Mouse (Mus musculus): ENCODE results near the gene Abt1. TPM values are rescaled to one million over a fixed set of nuclear protein-coding genes. Genes with fewer than 3 reads are reported as not detected.

Abt1 gene
- total and polyA plus RNA-seq, 2 experiments from 2014 or later, result 6.5 to 8.2 TPM

DNA sequence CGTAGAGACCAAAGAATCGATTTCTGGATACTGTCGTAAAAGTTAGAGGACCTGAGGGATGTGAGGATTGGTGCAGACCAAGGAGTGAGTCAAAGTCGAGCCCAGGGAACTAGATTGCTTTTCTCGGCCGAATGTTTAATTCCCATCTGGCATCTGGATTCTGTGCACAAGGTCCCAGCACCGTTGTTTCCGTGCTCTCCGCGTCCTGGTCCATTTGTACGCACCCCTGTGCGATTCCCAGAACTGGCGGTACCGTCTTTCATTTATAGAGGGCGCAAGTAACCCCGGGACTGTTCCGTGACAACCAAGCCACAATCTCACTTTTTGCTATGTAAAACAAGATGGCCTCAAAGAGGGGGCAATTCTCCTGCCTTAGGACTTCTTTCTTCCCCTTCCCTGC, 7.1 kb upstream of the Abt1 start:
- WGBS, result under 1% methylated on average over 17 of the region's 17 CpGs

GRCm38 (mm10) chr13:23429771-23430380, 6.2 kb upstream of the Abt1 start:
- H3K9ac ChIP-seq, result peak overlapping the region; percentile 60
- peak overlapping the region; percentile 89; the same call in 1 of the 2 replicates for H3K27ac ChIP-seq (ENCODE audit: low read depth, low read length)
- TF ChIP-seq CTCF (IDR thresholded peaks at IDR 0.05; ENCODE audit: low read depth), result no peak
- ATAC-seq (no peak), DNase-seq (no peak)
- peak overlapping the region; percentile 71 for H3K4me3 ChIP-seq (ENCODE audit: low read depth, low read length)
- H3K4me2 ChIP-seq (ENCODE audit: low read depth), result peak overlapping the region; percentile 60
- H3K27me3 ChIP-seq (ENCODE audit: insufficient read depth, low read length), result no peaks in the 10 kb centered on the region
- H3K36me3 ChIP-seq (ENCODE audit: insufficient read depth), result no peaks in the 10 kb centered on the region
- 34% methylated on average over 10 of the region's 10 CpGs for whole genome bisulfite sequencing
- H3K9me3 ChIP-seq (ENCODE audit: low read length), result no peaks in the 10 kb centered on the region
- no peaks in the 10 kb centered on the region for H3K4me1 ChIP-seq (ENCODE audit: insufficient read depth)

More for the DNA sequence above, 7.1 kb upstream of the Abt1 start:
- peak overlapping the region; percentile 60 for H3K4me2 ChIP-seq (ENCODE audit: low read depth)
- peak; percentile 69 for TF ChIP-seq CTCF (IDR thresholded peaks at IDR 0.05; ENCODE audit: low read depth)
- peak overlapping the region; percentile 89 for H3K27ac ChIP-seq (ENCODE audit: low read depth, low read length)
- H3K9ac ChIP-seq, result peak overlapping the region; percentile 60
- no peaks in the 10 kb centered on the region for H3K9me3 ChIP-seq (ENCODE audit: low read length)
- H3K36me3 ChIP-seq (ENCODE audit: insufficient read depth), result no peaks in the 10 kb centered on the region
- peak overlapping the region; percentile 71 for H3K4me3 ChIP-seq (ENCODE audit: low read depth, low read length)
- DNase-seq, result peak; percentile 88
- H3K4me1 ChIP-seq (ENCODE audit: insufficient read depth), result no peaks in the 10 kb centered on the region
- H3K27me3 ChIP-seq (ENCODE audit: insufficient read depth, low read length), result no peaks in the 10 kb centered on the region
- ATAC-seq, result peak; percentile 77

- no peak for TF ChIP-seq CTCF (IDR thresholded peaks at IDR 0.05; ENCODE audit: low read depth)
- Histone ChIP-seq H3K9me3 (ENCODE audit: low read length) (no peaks in the 10 kb centered on the region), H3K4me3 (ENCODE audit: low read depth, low read length) (no peak overlapping the region), H3K4me2 (ENCODE audit: low read depth) (no peak overlapping the region), H3K9ac (no peak overlapping the region), H3K27me3 (ENCODE audit: insufficient read depth, low read length) (no peaks in the 10 kb centered on the region), H3K4me1 (ENCODE audit: insufficient read depth) (no peaks in the 10 kb centered on the region), H3K27ac (ENCODE audit: low read depth, low read length) (no peak overlapping the region), H3K36me3 (ENCODE audit: insufficient read depth) (no peaks in the 10 kb centered on the region)
- no peak for DNase-seq
- WGBS, result 54% methylated on average over 16 of the region's 16 CpGs
- ATAC-seq, result no peak
Measured at GRCm38 (mm10) chr13:23428166-23428993, 4.7 kb upstream of the Abt1 start.

DNA sequence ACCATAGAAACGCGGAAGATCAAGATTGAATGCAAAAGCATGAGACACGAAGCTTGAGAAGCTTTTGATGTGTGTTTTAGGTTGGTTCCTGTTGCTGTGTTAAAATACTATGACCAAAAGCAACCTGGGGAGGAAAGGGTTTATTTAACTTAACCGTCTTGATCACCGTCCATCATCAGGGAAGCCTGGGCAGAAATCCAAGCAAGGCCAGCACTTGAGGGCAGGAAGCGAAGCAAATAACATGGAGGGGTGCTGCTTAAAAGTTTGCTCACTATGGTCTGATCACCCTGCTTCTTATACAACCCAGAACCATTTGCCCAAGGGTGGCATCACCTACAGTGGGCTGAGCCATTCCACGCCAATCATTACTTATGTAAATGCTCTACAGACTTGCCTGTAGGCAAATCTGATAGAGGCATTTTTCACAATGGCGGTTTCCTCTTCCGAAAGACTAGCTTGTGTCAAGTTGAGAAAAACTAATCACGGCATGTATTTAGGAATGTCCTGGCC, 3.8 kb upstream of the Abt1 start:
- no peak for DNase-seq
- no peak overlapping the region for H3K9ac ChIP-seq
- no peak for ATAC-seq
- no peaks in the 10 kb centered on the region for H3K36me3 ChIP-seq (ENCODE audit: insufficient read depth)
- TF ChIP-seq CTCF (IDR thresholded peaks at IDR 0.05; ENCODE audit: low read depth), result no peak
- WGBS, result 62% methylated on average over 10 of the region's 10 CpGs
- H3K4me3 ChIP-seq (ENCODE audit: low read depth, low read length), result no peak overlapping the region
- no peaks in the 10 kb centered on the region for H3K9me3 ChIP-seq (ENCODE audit: low read length)
- no peak overlapping the region for H3K27ac ChIP-seq (ENCODE audit: low read depth, low read length)
- H3K4me2 ChIP-seq (ENCODE audit: low read depth), result no peak overlapping the region
- 0 out of 2 replicates have a peak, but pooled peaks cover 6% of the 10 kb centered on the region for H3K4me1 ChIP-seq (ENCODE audit: insufficient read depth)
- H3K27me3 ChIP-seq (ENCODE audit: insufficient read depth, low read length), result no peaks in the 10 kb centered on the region

GRCm38 (mm10) chr13:23426922-23427321, 3.3 kb upstream of the Abt1 start:
- H3K36me3 ChIP-seq (ENCODE audit: insufficient read depth), result peaks cover 5% of the 10 kb centered on the region; the same call in 1 of the 2 replicates
- no peak overlapping the region for H3K4me2 ChIP-seq (ENCODE audit: low read depth)
- WGBS, result 15% methylated on average over 14 of the region's 14 CpGs
- no peak overlapping the region for H3K9ac ChIP-seq
- no peak overlapping the region for H3K4me3 ChIP-seq (ENCODE audit: low read depth, low read length)
- DNase-seq, result peak; percentile 59
- H3K27me3 ChIP-seq (ENCODE audit: insufficient read depth, low read length), result no peaks in the 10 kb centered on the region
- H3K9me3 ChIP-seq (ENCODE audit: low read length), result no peaks in the 10 kb centered on the region
- H3K4me1 ChIP-seq (ENCODE audit: insufficient read depth), result 0 out of 2 replicates have a peak, but pooled peaks cover 6% of the 10 kb centered on the region
- no peak overlapping the region for H3K27ac ChIP-seq (ENCODE audit: low read depth, low read length)
- no peak for TF ChIP-seq CTCF (IDR thresholded peaks at IDR 0.05; ENCODE audit: low read depth)
- ATAC-seq, result peak; percentile 12; the same call in 1 of the 2 replicates

DNA sequence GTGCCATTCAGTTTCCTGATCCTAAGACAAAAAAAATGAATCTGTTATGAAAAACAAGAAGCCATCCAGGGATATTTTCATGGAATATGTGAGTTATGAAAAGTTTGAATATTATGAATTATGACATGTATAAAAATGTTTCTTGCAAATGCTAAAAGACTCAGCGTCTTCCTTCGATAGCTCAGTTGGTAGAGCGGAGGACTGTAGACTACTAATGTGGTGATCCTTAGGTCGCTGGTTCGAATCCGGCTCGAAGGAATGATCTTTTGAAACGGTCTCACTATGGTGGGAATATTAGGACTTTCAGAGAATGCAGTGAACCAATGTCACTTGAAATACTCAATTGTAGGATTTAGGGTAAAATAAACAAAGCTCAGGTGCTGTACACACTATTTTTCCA, 2.7 kb upstream of the Abt1 start:
- DNase-seq, result peak; percentile 70
- Histone ChIP-seq H3K9ac (no peak overlapping the region), H3K9me3 (ENCODE audit: low read length) (no peaks in the 10 kb centered on the region), H3K4me1 (ENCODE audit: insufficient read depth) (0 out of 2 replicates have a peak, but pooled peaks cover 6% of the 10 kb centered on the region), H3K27me3 (ENCODE audit: insufficient read depth, low read length) (no peaks in the 10 kb centered on the region), H3K36me3 (ENCODE audit: insufficient read depth) (peaks cover 10% of the 10 kb centered on the region), H3K4me2 (ENCODE audit: low read depth) (no peak overlapping the region), H3K27ac (ENCODE audit: low read depth, low read length) (no peak overlapping the region), H3K4me3 (ENCODE audit: low read depth, low read length) (no peak overlapping the region)
- 13% methylated on average over 8 of the region's 8 CpGs for WGBS
- no peak for ATAC-seq
- TF ChIP-seq CTCF (IDR thresholded peaks at IDR 0.05; ENCODE audit: low read depth), result no peak
